Mouse (Mus musculus): ENCODE measurements at regions not wholly inside any gene's neighbourhood (a gene's known extent, or its start where the extent isn't known, plus 50 kb on each side); places are given as distances from the start of the nearest gene placed in this dataset.

GRCm38 (mm10) chr9:30758121-30758520, 164.1 kb downstream of the Adamts15 start:
- TF ChIP-seq FLI1 (IDR thresholded peaks at IDR 0.05; ENCODE audit: low read length) (no peak), GATA1 (IDR thresholded peaks at IDR 0.05; ENCODE audit: borderline replicate concordance, low read length) (no peak)
- H3K9me3 ChIP-seq: peaks cover 6% of the 10 kb centered on the region; the same call in 1 of the 2 replicates
- no peaks in the 10 kb centered on the region for H3K4me1 ChIP-seq
- no peaks in the 10 kb centered on the region for H3K36me3 ChIP-seq (replicated peaks; ENCODE audit: low read length)
- H3K4me3 ChIP-seq (replicated peaks): no peak overlapping the region
- no peaks in the 10 kb centered on the region for H3K27me3 ChIP-seq (replicated peaks)

- Histone ChIP-seq H3K4me1 (no peaks in the 10 kb centered on the region), H3K9me3 (no peaks in the 10 kb centered on the region; the same call in 1 of the 2 replicates), H3K4me3 (replicated peaks) (no peak overlapping the region), H3K36me3 (replicated peaks; ENCODE audit: low read length) (no peaks in the 10 kb centered on the region), H3K27me3 (replicated peaks) (no peaks in the 10 kb centered on the region)
- TF ChIP-seq FLI1 (IDR thresholded peaks at IDR 0.05; ENCODE audit: low read length) (no peak), GATA1 (IDR thresholded peaks at IDR 0.05; ENCODE audit: borderline replicate concordance, low read length) (no peak)
Measured at GRCm38 (mm10) chr9:30757406-30757805, 164.8 kb downstream of the Adamts15 start.

GRCm38 (mm10) chr9:30756796-30757195, 165.5 kb downstream of the Adamts15 start:
- TF ChIP-seq FLI1 (IDR thresholded peaks at IDR 0.05; ENCODE audit: low read length) (no peak), GATA1 (IDR thresholded peaks at IDR 0.05; ENCODE audit: borderline replicate concordance, low read length) (no peak)
- Histone ChIP-seq H3K4me1 (no peaks in the 10 kb centered on the region), H3K9me3 (no peaks in the 10 kb centered on the region; the same call in 1 of the 2 replicates), H3K27me3 (replicated peaks) (no peaks in the 10 kb centered on the region), H3K36me3 (replicated peaks; ENCODE audit: low read length) (no peaks in the 10 kb centered on the region), H3K4me3 (replicated peaks) (no peak overlapping the region)

- H3K27me3 ChIP-seq (replicated peaks): no peaks in the 10 kb centered on the region
Measured at GRCm38 (mm10) chr9:30755586-30755985, 166.7 kb downstream of the Adamts15 start.

GRCm38 (mm10) chr9:30754826-30755225, 167.4 kb downstream of the Adamts15 start:
- Histone ChIP-seq H3K9me3 (0 out of 2 replicates have a peak, but pooled peaks cover 5% of the 10 kb centered on the region), H3K4me1 (no peaks in the 10 kb centered on the region), H3K4me3 (replicated peaks) (no peak overlapping the region), H3K36me3 (replicated peaks; ENCODE audit: low read length) (no peaks in the 10 kb centered on the region), H3K27me3 (replicated peaks) (no peaks in the 10 kb centered on the region)
- TF ChIP-seq FLI1 (IDR thresholded peaks at IDR 0.05; ENCODE audit: low read length): no peak
- TF ChIP-seq GATA1 (IDR thresholded peaks at IDR 0.05; ENCODE audit: borderline replicate concordance, low read length): no peak

More at GRCm38 (mm10) chr9:30755586-30755985, 166.7 kb downstream of the Adamts15 start:
- Histone ChIP-seq H3K9me3 (0 out of 2 replicates have a peak, but pooled peaks cover 5% of the 10 kb centered on the region), H3K4me1 (no peaks in the 10 kb centered on the region), H3K4me3 (replicated peaks) (no peak overlapping the region), H3K36me3 (replicated peaks; ENCODE audit: low read length) (no peaks in the 10 kb centered on the region)
- TF ChIP-seq FLI1 (IDR thresholded peaks at IDR 0.05; ENCODE audit: low read length): no peak
- TF ChIP-seq GATA1 (IDR thresholded peaks at IDR 0.05; ENCODE audit: borderline replicate concordance, low read length): no peak

GRCm38 (mm10) chr9:30743471-30743870, 178.8 kb downstream of the Adamts15 start:
- H3K27me3 ChIP-seq (replicated peaks): no peaks in the 10 kb centered on the region
- no peaks in the 10 kb centered on the region for H3K36me3 ChIP-seq (replicated peaks; ENCODE audit: low read length)
- peaks cover 34% of the 10 kb centered on the region for H3K9me3 ChIP-seq
- H3K4me3 ChIP-seq (replicated peaks): no peak overlapping the region
- TF ChIP-seq GATA1 (IDR thresholded peaks at IDR 0.05; ENCODE audit: borderline replicate concordance, low read length) (no peak), FLI1 (IDR thresholded peaks at IDR 0.05; ENCODE audit: low read length) (no peak)
- no peaks in the 10 kb centered on the region for H3K4me1 ChIP-seq

- H3K36me3 ChIP-seq (replicated peaks; ENCODE audit: low read length): no peaks in the 10 kb centered on the region
- H3K9me3 ChIP-seq: peaks cover 34% of the 10 kb centered on the region
- H3K4me3 ChIP-seq (replicated peaks): no peak overlapping the region
- no peaks in the 10 kb centered on the region for H3K27me3 ChIP-seq (replicated peaks)
- TF ChIP-seq FLI1 (IDR thresholded peaks at IDR 0.05; ENCODE audit: low read length): no peak
- TF ChIP-seq GATA1 (IDR thresholded peaks at IDR 0.05; ENCODE audit: borderline replicate concordance, low read length): no peak
- no peaks in the 10 kb centered on the region for H3K4me1 ChIP-seq
Measured at GRCm38 (mm10) chr9:30742471-30743098, 179.7 kb downstream of the Adamts15 start.

GRCm38 (mm10) chr9:30731687-30732086, 190.6 kb downstream of the Adamts15 start:
- Histone ChIP-seq H3K9me3 (no peaks in the 10 kb centered on the region), H3K27me3 (replicated peaks) (no peaks in the 10 kb centered on the region), H3K4me1 (no peaks in the 10 kb centered on the region), H3K4me3 (replicated peaks) (no peak overlapping the region), H3K36me3 (replicated peaks; ENCODE audit: low read length) (no peaks in the 10 kb centered on the region)
- TF ChIP-seq FLI1 (IDR thresholded peaks at IDR 0.05; ENCODE audit: low read length): no peak
- no peak for TF ChIP-seq GATA1 (IDR thresholded peaks at IDR 0.05; ENCODE audit: borderline replicate concordance, low read length)

GRCm38 (mm10) chr9:30723364-30724070, 198.7 kb downstream of the Adamts15 start:
- Histone ChIP-seq H3K27me3 (replicated peaks) (no peaks in the 10 kb centered on the region), H3K4me1 (no peaks in the 10 kb centered on the region), H3K4me3 (replicated peaks) (no peak overlapping the region), H3K9me3 (no peaks in the 10 kb centered on the region; the same call in 1 of the 2 replicates), H3K36me3 (replicated peaks; ENCODE audit: low read length) (no peaks in the 10 kb centered on the region)
- TF ChIP-seq GATA1 (IDR thresholded peaks at IDR 0.05; ENCODE audit: borderline replicate concordance, low read length) (no peak), FLI1 (IDR thresholded peaks at IDR 0.05; ENCODE audit: low read length) (no peak)

- peaks cover 1% of the 10 kb centered on the region; the same call in 1 of the 2 replicates for H3K9me3 ChIP-seq
- no peaks in the 10 kb centered on the region for H3K27me3 ChIP-seq (replicated peaks)
- H3K4me1 ChIP-seq: no peaks in the 10 kb centered on the region
- H3K36me3 ChIP-seq (replicated peaks; ENCODE audit: low read length): no peaks in the 10 kb centered on the region
- TF ChIP-seq GATA1 (IDR thresholded peaks at IDR 0.05; ENCODE audit: borderline replicate concordance, low read length) (no peak), FLI1 (IDR thresholded peaks at IDR 0.05; ENCODE audit: low read length) (no peak)
- H3K4me3 ChIP-seq (replicated peaks): no peak overlapping the region
Measured at GRCm38 (mm10) chr9:30721861-30722260, 200.4 kb downstream of the Adamts15 start.

All from megakaryocyte, embryonic 14.5 days (primary cell).